Mouse (Mus musculus): ENCODE results near the gene Neu3.

DNA sequence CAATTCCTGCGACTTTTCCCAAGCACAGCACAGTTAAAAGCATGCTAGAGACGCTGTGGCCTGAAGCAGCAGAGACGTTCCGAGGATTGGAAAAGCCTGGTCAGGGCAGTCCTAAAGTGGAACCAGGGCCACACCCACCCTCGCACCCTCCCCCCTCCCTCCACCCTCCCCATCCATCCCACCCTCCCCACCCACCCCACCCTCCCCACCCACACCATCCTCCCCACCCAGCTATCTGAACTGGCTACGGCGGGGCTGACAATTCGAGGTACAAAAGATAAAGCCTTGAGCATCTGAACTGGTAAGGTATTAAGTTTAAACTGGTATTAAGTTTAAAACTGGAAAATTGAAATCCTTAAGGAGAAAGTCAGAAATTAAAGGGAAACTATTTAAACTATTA lies 24.7 kb downstream of the Neu3 start:
- no peak for TF ChIP-seq GATA1 (IDR thresholded peaks at IDR 0.05; ENCODE audit: borderline replicate concordance, low read length)
- no peak for TF ChIP-seq FLI1 (IDR thresholded peaks at IDR 0.05; ENCODE audit: low read length)

Measured in megakaryocyte, embryonic 14.5 days (primary cell).